Mouse (Mus musculus): Measurements from ENCODE around the gene Zfp365.

GRCm38 (mm10) chr10:67898949-67899675 lies 13.3 kb downstream of the Zfp365 start:
- TF ChIP-seq EP300 (IDR thresholded peaks at IDR 0.05; ENCODE audit: insufficient read depth, low read depth, low read length) (no peak), CTCF (IDR thresholded peaks at IDR 0.05; ENCODE audit: low read depth, low read length) (no peak)

All from ES-Bruce4 (cell line).